Mouse (Mus musculus) CD8-positive naive resting alpha-beta T cell, adult 57 days (primary cell): ENCODE measurements around the gene Zfp973. TPM values are rescaled to one million over a fixed set of nuclear protein-coding genes. Genes with fewer than 3 reads are reported as not detected.

ENCODE experiments used
- total RNA-seq: library from RNA; stranded (reverse); gene quantifications from one replicate; pipeline ENCODE4 v1.2.4, GENCODE M21; 2023

The Zfp973 gene
- total RNA-seq, result 6.4 TPM

GRCm38 (mm10) chr2:176670222-176670621 lies at the start of gene Zfp973:
TSS of gene Zfp973 (plus strand) at chr2:176670522.

GRCm38 (mm10) chr2:176636244-176636643 lies 34.1 kb upstream of the Zfp973 start, which contains the start of gene Gm14308:
TSS of gene Gm14308 (minus strand) at chr2:176636344.

GRCm38 (mm10) chr2:176708051-176708450 lies 37.7 kb downstream of the Zfp973 start, which contains the start of gene Gm14305:
TSS of gene Gm14305 (plus strand) at chr2:176708328.

Other genes starting within 250 kb of the Zfp973 start
- not detected for gene Gm14435, start 246.9 kb upstream of the Zfp973 start, total RNA-seq
- 4.4 TPM for gene Gm14434, start 183.7 kb upstream of the Zfp973 start, total RNA-seq
- not detected for gene Zfp967, start 149.5 kb upstream of the Zfp973 start, total RNA-seq
- 4.5 TPM for gene Gm14308, start 34.2 kb upstream of the Zfp973 start, total RNA-seq
- gene Gm14305, start 37.8 kb downstream of the Zfp973 start, total RNA-seq, result not detected
- 0.46 TPM for gene Gm14295, start 128.1 kb downstream of the Zfp973 start, total RNA-seq
- not detected for gene Gm14408, start 160.6 kb downstream of the Zfp973 start, total RNA-seq